Mouse (Mus musculus): ENCODE data around the gene Gm10188. TPM values are rescaled to one million over a fixed set of nuclear protein-coding genes. Genes with fewer than 3 reads are reported as not detected.

The Gm10188 gene
- polyA plus RNA-seq, 1 experiment from 2014 or later = 0.66 TPM

DNA sequence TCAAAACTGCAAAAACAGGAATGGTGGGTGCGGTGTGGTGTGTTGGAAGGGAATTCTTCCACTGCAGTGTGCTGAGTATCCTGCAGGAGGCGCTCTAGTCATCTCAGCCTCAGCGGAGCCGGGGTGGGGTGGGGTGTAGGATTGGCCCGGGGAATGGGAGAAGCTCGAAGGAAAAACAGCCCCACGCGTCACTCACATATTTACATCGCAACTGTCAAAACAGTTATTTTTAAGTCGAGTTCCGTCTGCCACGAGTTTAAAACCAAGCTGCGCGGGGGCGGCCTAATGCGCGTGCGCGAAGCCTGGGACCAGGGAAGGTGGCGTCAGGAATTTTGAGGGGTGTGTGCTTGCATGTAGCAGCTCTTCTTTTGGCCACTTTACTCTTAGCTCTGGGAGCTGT is 17.3 kb downstream of the Gm10188 start:
- Histone ChIP-seq H3K9me3 (ENCODE audit: control insufficient read depth, low read length) (no peaks in the 10 kb centered on the region), H3K9ac (ENCODE audit: low read length) (peak overlapping the region; percentile 44; the same call in 1 of the 2 replicates), H3K27ac (ENCODE audit: low read depth, low read length) (no peak overlapping the region), H3K4me2 (peak overlapping the region; percentile 41), H3K36me3 (ENCODE audit: control insufficient read depth, insufficient read depth, low read length) (no peaks in the 10 kb centered on the region), H3K27me3 (ENCODE audit: control insufficient read depth, insufficient read depth, low read length) (no peaks in the 10 kb centered on the region), H3K4me1 (ENCODE audit: control insufficient read depth, insufficient read depth, low read length) (peaks cover 36% of the 10 kb centered on the region), H3K4me3 (ENCODE audit: low read depth, low read length) (peak overlapping the region; percentile 25)
- WGBS = 7% methylated on average over 20 of the region's 20 CpGs
- ATAC-seq (ENCODE audit: low FRiP score) (no peak), DNase-seq (ENCODE audit: low spot score, missing footprints) (peak; percentile 97)

DNA sequence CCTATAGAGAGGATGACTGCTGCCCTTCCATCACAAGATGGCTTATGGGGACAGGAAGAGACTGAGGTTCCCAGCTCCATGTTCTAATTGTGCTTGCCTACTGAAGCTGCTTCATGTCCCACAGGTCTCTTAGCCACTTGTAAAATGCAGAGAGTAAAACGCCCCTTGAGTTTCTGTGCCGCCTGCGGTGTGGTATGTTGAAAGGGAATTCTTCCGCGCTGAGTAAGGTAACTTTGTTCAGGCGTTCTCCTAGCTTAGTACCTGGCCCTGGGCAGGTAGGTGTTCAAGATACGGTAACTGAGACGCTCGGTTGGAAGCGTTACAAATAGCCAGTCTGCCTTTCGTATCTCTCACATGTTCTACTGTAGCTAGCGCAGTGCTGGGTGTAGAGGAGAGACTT is 17.9 kb downstream of the Gm10188 start:
- 41% methylated on average over 12 of the region's 12 CpGs for whole genome bisulfite sequencing
- Histone ChIP-seq H3K9me3 (ENCODE audit: control insufficient read depth, low read length) (no peaks in the 10 kb centered on the region), H3K27ac (ENCODE audit: low read depth, low read length) (no peak overlapping the region), H3K9ac (ENCODE audit: low read length) (no peak overlapping the region), H3K4me3 (ENCODE audit: low read depth, low read length) (no peak overlapping the region), H3K4me2 (no peak overlapping the region; the same call in 1 of the 2 replicates), H3K27me3 (ENCODE audit: control insufficient read depth, insufficient read depth, low read length) (no peaks in the 10 kb centered on the region), H3K4me1 (ENCODE audit: control insufficient read depth, insufficient read depth, low read length) (peaks cover 36% of the 10 kb centered on the region), H3K36me3 (ENCODE audit: control insufficient read depth, insufficient read depth, low read length) (no peaks in the 10 kb centered on the region)
- DNase-seq (ENCODE audit: low spot score, missing footprints) = no peak
- ATAC-seq (ENCODE audit: low FRiP score) = no peak

- Histone ChIP-seq H3K4me2 (no peak overlapping the region), H3K9me3 (ENCODE audit: control insufficient read depth, low read length) (no peaks in the 10 kb centered on the region), H3K4me1 (ENCODE audit: control insufficient read depth, insufficient read depth, low read length) (peaks cover 36% of the 10 kb centered on the region), H3K9ac (ENCODE audit: low read length) (no peak overlapping the region), H3K4me3 (ENCODE audit: low read depth, low read length) (no peak overlapping the region), H3K36me3 (ENCODE audit: control insufficient read depth, insufficient read depth, low read length) (no peaks in the 10 kb centered on the region), H3K27ac (ENCODE audit: low read depth, low read length) (no peak overlapping the region), H3K27me3 (ENCODE audit: control insufficient read depth, insufficient read depth, low read length) (no peaks in the 10 kb centered on the region)
- peak; percentile 8; the same call in 1 of the 2 replicates for ATAC-seq (ENCODE audit: low FRiP score)
- 21% methylated on average over 7 of the region's 7 CpGs for WGBS
- DNase-seq (ENCODE audit: low spot score, missing footprints) = peak; percentile 84
Observed at GRCm38 (mm10) chr1:132210922-132211321, 18.6 kb downstream of the Gm10188 start.

GRCm38 (mm10) chr1:132209400-132209799 is 20.2 kb downstream of the Gm10188 start:
- no peak for ATAC-seq (ENCODE audit: low FRiP score)
- DNase-seq (ENCODE audit: low spot score, missing footprints) = no peak
- no peak overlapping the region for H3K27ac ChIP-seq (ENCODE audit: low read depth, low read length)
- no peaks in the 10 kb centered on the region for H3K36me3 ChIP-seq (ENCODE audit: control insufficient read depth, insufficient read depth, low read length)
- no peak overlapping the region for H3K9ac ChIP-seq (ENCODE audit: low read length)
- H3K27me3 ChIP-seq (ENCODE audit: control insufficient read depth, insufficient read depth, low read length) = no peaks in the 10 kb centered on the region
- WGBS = 81% methylated on average over 10 of the region's 10 CpGs
- no peak overlapping the region for H3K4me3 ChIP-seq (ENCODE audit: low read depth, low read length)
- no peaks in the 10 kb centered on the region for H3K9me3 ChIP-seq (ENCODE audit: control insufficient read depth, low read length)
- H3K4me1 ChIP-seq (ENCODE audit: control insufficient read depth, insufficient read depth, low read length) = peaks cover 36% of the 10 kb centered on the region
- no peak overlapping the region for H3K4me2 ChIP-seq

DNA sequence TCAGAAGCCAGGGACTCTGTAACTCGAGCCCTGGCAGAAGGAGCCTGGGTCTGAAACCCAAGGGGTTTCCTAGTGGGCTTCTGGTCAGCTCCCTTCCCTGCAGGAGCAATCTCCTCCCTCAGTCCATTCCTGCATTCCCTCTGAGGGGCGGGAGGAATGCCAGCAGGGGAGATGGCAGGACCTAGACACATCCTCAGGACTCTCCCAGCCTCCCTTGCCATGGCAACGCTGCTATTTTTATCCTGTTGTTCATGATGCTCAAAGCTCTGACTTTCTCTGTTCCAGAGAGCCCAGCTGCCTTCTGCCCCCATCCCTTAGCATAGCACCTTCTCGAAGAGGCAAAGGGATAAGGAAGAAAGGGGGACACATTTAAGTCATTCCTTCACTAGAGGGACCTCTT is 21.4 kb downstream of the Gm10188 start:
- WGBS = 11% methylated on average over 4 of the region's 4 CpGs
- ATAC-seq (ENCODE audit: low FRiP score) = no peak
- H3K4me3 ChIP-seq (ENCODE audit: low read depth, low read length) = no peak overlapping the region
- H3K27me3 ChIP-seq (ENCODE audit: control insufficient read depth, insufficient read depth, low read length) = no peaks in the 10 kb centered on the region
- no peak overlapping the region for H3K27ac ChIP-seq (ENCODE audit: low read depth, low read length)
- peaks cover 32% of the 10 kb centered on the region for H3K4me1 ChIP-seq (ENCODE audit: control insufficient read depth, insufficient read depth, low read length)
- H3K9ac ChIP-seq (ENCODE audit: low read length) = peak overlapping the region; percentile 26; the same call in 1 of the 2 replicates
- no peaks in the 10 kb centered on the region for H3K36me3 ChIP-seq (ENCODE audit: control insufficient read depth, insufficient read depth, low read length)
- H3K4me2 ChIP-seq = no peak overlapping the region
- no peaks in the 10 kb centered on the region for H3K9me3 ChIP-seq (ENCODE audit: control insufficient read depth, low read length)
- peak; percentile 84 for DNase-seq (ENCODE audit: low spot score, missing footprints)

DNA sequence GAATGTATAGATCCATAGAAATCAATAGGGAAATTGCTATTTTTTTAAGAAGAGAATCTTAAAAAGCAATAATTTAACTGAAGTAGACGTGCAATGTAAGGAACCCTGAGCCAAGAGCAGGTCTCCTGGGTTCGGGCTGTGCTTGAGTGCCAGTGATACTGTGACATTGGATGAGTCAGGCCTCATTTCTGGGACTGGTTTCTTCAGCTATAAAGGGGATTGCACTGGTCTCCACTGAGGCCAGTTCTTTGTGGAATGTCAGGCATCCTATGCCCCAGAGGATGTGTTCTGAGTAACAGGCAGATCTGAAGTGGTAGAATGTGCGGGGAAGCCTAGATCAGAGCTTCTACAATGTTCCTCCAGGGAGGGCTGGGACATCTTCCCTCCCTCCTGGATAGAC is 22.7 kb downstream of the Gm10188 start:
- no peak overlapping the region for H3K27ac ChIP-seq (ENCODE audit: low read depth, low read length)
- no peaks in the 10 kb centered on the region for H3K27me3 ChIP-seq (ENCODE audit: control insufficient read depth, insufficient read depth, low read length)
- no peak overlapping the region for H3K4me3 ChIP-seq (ENCODE audit: low read depth, low read length)
- no peaks in the 10 kb centered on the region for H3K9me3 ChIP-seq (ENCODE audit: control insufficient read depth, low read length)
- DNase-seq (ENCODE audit: low spot score, missing footprints) = peak; percentile 83
- H3K4me1 ChIP-seq (ENCODE audit: control insufficient read depth, insufficient read depth, low read length) = peaks cover 28% of the 10 kb centered on the region
- no peak for ATAC-seq (ENCODE audit: low FRiP score)
- 80% methylated on average over 3 of the region's 3 CpGs for WGBS
- no peaks in the 10 kb centered on the region for H3K36me3 ChIP-seq (ENCODE audit: control insufficient read depth, insufficient read depth, low read length)
- no peak overlapping the region for H3K4me2 ChIP-seq
- no peak overlapping the region for H3K9ac ChIP-seq (ENCODE audit: low read length)

DNA sequence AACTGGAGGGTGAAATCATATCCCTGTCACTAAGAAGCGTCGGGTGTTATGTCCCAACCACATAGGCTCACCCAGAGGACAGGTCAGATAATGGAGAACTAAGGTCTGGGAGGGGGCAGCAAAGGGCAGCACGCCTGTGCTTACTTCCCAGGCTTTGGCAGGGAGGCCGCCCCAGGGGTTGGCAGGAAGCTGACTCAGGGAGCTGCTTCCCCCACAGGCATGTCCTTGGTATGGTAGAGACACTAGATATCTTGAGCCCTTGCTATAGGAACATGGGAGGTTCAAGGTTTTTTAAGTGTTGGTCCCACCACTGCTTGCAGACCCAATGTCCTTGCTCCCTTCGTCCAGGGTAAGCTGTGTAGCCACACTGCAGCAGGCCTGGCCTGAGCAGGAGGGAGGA is 23.6 kb downstream of the Gm10188 start:
- DNase-seq (ENCODE audit: low spot score, missing footprints) = no peak
- no peak overlapping the region for H3K4me2 ChIP-seq
- WGBS = 61% methylated on average over 5 of the region's 5 CpGs
- H3K4me1 ChIP-seq (ENCODE audit: control insufficient read depth, insufficient read depth, low read length) = peaks cover 36% of the 10 kb centered on the region
- H3K36me3 ChIP-seq (ENCODE audit: control insufficient read depth, insufficient read depth, low read length) = no peaks in the 10 kb centered on the region
- H3K4me3 ChIP-seq (ENCODE audit: low read depth, low read length) = no peak overlapping the region
- no peak overlapping the region for H3K9ac ChIP-seq (ENCODE audit: low read length)
- peak overlapping the region; percentile 20; the same call in 1 of the 2 replicates for H3K27ac ChIP-seq (ENCODE audit: low read depth, low read length)
- ATAC-seq (ENCODE audit: low FRiP score) = no peak
- no peaks in the 10 kb centered on the region for H3K9me3 ChIP-seq (ENCODE audit: control insufficient read depth, low read length)
- H3K27me3 ChIP-seq (ENCODE audit: control insufficient read depth, insufficient read depth, low read length) = no peaks in the 10 kb centered on the region

DNA sequence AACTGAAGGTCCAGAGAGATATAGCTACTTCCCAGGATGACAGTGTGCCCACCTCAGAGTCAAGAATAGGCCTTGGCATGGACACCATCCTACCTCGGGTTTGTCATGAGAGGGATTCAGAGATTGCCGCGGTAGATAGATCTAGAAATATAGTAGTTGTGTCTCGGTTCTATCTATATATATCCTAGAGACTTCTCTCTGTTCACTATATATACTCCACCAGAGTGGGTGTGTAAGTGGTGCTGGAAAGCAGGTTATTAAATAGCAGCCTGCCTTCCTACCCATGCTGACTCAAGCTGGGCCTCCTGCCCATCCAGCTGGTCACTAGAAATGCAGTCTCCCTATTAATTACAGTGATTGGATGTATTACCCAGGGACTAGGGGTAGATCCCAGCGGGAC is 26.8 kb downstream of the Gm10188 start:
- Histone ChIP-seq H3K9me3 (ENCODE audit: control insufficient read depth, low read length) (no peaks in the 10 kb centered on the region), H3K4me1 (ENCODE audit: control insufficient read depth, insufficient read depth, low read length) (peaks cover 50% of the 10 kb centered on the region), H3K4me2 (no peak overlapping the region), H3K27ac (ENCODE audit: low read depth, low read length) (no peak overlapping the region), H3K9ac (ENCODE audit: low read length) (no peak overlapping the region), H3K4me3 (ENCODE audit: low read depth, low read length) (no peak overlapping the region), H3K27me3 (ENCODE audit: control insufficient read depth, insufficient read depth, low read length) (no peaks in the 10 kb centered on the region), H3K36me3 (ENCODE audit: control insufficient read depth, insufficient read depth, low read length) (no peaks in the 10 kb centered on the region)
- 92% methylated on average over 5 of the region's 5 CpGs for WGBS
- DNase-seq (ENCODE audit: low spot score, missing footprints) (no peak), ATAC-seq (ENCODE audit: low FRiP score) (no peak)

- WGBS = 49% methylated on average over 2 of the region's 2 CpGs
Observed at GRCm38 (mm10) chr1:132201936-132202335, 27.6 kb downstream of the Gm10188 start.

More at GRCm38 (mm10) chr1:132201936-132202335, 27.6 kb downstream of the Gm10188 start:
- no peak overlapping the region for H3K4me3 ChIP-seq (ENCODE audit: low read depth, low read length)
- H3K4me1 ChIP-seq (ENCODE audit: control insufficient read depth, insufficient read depth, low read length) = peaks cover 54% of the 10 kb centered on the region
- H3K9ac ChIP-seq (ENCODE audit: low read length) = peak overlapping the region; percentile 53
- peak overlapping the region; percentile 45; the same call in 1 of the 2 replicates for H3K4me2 ChIP-seq
- DNase-seq (ENCODE audit: low spot score, missing footprints) (peak; percentile 85), ATAC-seq (ENCODE audit: low FRiP score) (no peak)
- H3K9me3 ChIP-seq (ENCODE audit: control insufficient read depth, low read length) = no peaks in the 10 kb centered on the region
- H3K27ac ChIP-seq (ENCODE audit: low read depth, low read length) = peak overlapping the region; percentile 92
- no peaks in the 10 kb centered on the region for H3K36me3 ChIP-seq (ENCODE audit: control insufficient read depth, insufficient read depth, low read length)
- H3K27me3 ChIP-seq (ENCODE audit: control insufficient read depth, insufficient read depth, low read length) = no peaks in the 10 kb centered on the region

Data from midbrain, embryonic 11.5 days (tissue).